Mouse (Mus musculus) hematopoietic multipotent progenitor cell, adult 10-12 weeks (in vitro differentiated cells): ENCODE data around the gene Cxcl14. TPM values are rescaled to one million over a fixed set of nuclear protein-coding genes. Genes with fewer than 3 reads are reported as not detected.

ENCODE experiments used
- polyA plus RNA-seq: library from polyadenylated mRNA; stranded (reverse); fragments of >175 nt; gene quantifications from 2 replicates; pipeline ENCODE4 v1.2.3, GENCODE M21; 2012; ENCODE audit warnings: low replicate concordance

Gene Cxcl14
- polyA plus RNA-seq: not detected in 2 replicates

DNA sequence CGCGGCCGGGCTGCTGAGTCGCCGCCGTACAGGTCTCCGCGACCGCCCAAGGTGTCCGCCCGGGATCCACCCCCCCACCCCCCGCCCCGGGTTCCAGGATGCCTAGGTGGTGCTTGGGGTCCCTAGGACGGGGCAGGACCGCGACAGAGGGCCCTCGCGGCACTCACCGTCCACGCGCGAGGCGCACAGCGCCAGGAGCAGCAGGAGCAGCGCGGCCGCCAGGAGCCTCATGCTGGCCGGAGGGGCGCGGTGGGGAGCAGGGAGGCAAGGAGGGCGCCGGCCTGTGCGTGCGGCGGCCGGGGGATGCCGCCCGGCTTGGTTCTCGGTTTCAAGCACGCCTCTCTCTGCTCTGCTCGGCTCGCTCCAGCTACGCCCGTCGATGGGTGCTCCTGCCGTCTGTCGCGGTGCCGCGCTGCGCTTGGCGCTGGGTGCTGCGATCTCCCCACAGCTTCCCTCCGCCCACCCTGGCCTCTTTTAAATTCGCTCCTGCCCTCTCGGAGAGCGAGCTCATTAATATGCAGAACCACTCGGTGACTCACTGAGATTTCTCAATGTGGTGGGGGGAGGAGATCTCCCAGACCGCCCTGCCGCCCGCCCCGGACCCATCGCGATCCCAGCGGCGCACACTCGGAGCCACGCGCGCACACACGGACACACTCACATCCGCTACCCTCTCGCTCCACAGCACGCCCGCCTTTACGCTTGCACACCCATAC, at the start of gene Cxcl14:
Gene Cxcl14, minus strand, starts transcription at position 609 of the 716 bp plus-strand sequence.

DNA sequence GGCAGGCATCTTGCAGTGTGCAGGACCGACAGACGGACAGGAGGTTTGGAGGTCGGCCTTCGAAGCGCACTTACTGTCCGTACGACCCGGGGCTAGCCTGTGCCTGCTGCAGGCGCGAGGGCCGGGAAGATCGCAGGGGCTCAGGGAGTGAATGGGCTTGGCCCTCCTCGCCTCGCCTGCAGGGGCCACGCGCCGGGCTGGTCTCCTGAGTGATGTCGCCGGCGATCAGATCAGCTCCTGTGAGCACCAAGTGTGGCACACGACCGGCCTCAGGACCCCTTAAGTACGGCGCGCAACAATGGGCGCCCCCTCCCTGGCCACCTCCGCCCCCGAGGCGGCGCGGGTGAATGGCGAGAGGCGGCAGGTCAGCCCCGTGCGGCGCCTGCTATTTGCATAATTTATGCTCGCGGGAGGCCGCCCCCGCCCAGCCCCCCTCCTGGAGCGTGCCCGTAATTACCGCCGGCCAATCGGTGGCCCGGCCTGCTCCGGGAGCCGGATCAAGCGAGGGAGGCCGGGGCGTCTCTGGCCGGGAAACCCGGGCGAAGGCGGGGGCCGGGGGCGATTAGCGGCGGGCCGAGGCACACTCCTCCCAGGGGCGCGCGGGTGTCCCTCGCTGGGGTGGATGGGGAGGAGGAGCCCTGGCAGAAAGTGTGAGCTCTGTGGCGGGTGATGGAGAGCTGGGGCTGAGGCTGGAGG, 44.3 kb downstream of the Cxcl14 start, which contains the start of gene Neurog1:
Gene Neurog1, minus strand, starts transcription at position 240 of the 696 bp plus-strand sequence.

Other genes with a start within 250 kb of the Cxcl14 start
- gene H2afy, start 160.2 kb downstream of the Cxcl14 start, polyA plus RNA-seq: 405 and 821 TPM in 2 replicates
- gene Tifab, start 117.7 kb downstream of the Cxcl14 start, polyA plus RNA-seq: 24.5 and 31.9 TPM in 2 replicates
- not detected in 2 replicates for gene Neurog1, start 44.4 kb downstream of the Cxcl14 start, polyA plus RNA-seq
- gene Gm3045, start 130.0 kb upstream of the Cxcl14 start, polyA plus RNA-seq: not detected in 2 replicates
- not detected in 2 replicates for gene Slc25a48, start 141.8 kb upstream of the Cxcl14 start, polyA plus RNA-seq
- gene Il9, start 185.7 kb upstream of the Cxcl14 start, polyA plus RNA-seq: not detected in 2 replicates
- 0.30 and 0.59 TPM in 2 replicates for gene Fbxl21, start 225.9 kb upstream of the Cxcl14 start, polyA plus RNA-seq